Mouse (Mus musculus) kidney, postnatal 10 days (tissue): ENCODE measurements around the gene Timm17b.
"Not testable (repeated sequence)": the region's sequence is repeated elsewhere in the genome, so short reads cannot be mapped to it uniquely, and the experiment has no call there.

Source experiments
- DNase-seq: peaks from one replicate; pipeline ENCODE4 v3.0.0; 2021; ENCODE audit warnings: mixed read lengths

Timm17b gene

GRCm38 (mm10) chrX:7898880-7899874 is at the start of gene Timm17b, which contains the start of gene Pqbp1:
Gene Timm17b, plus strand, starts transcription at chrX:7899357.
Gene Pqbp1, minus strand, starts transcription at chrX:7899269.
- DNase-seq, result peak; percentile 92

GRCm38 (mm10) chrX:7854578-7854977 is 44.6 kb upstream of the Timm17b start:
- peak; percentile 60 for DNase-seq

DNA sequence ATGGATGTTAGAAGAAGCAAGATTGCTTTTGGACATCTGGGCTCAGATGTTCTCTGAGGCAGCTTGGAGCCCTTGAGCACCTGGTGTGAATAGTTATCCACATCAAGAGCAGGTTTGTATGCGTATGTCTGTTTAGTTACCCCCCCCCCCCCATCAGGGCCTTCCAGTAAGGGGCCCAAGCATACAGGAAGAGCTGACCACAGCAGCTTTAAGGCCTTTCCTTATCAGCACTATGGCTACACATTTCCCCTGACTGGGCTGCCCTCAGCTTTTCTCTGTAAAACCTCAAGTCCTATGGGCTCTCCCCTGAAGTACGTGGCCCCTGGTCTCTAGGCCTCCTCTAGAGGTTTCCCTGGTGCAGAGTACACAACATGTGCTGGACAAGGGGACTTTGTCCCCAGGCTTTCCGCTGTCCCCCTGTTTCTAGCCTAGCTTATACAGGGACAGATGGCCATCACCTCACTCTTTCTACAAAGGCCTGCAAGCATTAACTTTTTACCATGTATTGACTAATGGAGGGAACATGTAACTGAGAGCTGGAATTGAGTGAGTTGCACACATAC is 39.9 kb upstream of the Timm17b start:
- DNase-seq, result no peak

DNA sequence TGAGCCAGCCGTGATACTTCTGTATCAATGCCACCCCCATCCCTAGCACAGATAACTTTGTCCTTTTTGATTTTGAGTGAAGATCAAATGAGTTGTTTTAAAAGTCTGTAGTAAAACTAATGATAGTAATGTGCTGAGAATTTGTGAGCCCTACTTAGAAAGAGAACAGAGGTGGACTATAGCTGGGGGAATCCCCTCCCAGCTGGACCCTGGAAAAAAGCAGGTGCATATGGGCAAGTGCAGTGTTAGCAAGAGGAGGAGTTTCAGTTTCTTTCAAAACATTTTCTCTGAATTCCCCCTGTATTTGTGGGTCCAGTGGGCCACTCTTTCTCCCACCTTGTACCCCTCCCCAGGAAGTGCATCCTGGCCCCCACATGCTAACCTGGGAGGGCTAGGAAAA is 36.0 kb upstream of the Timm17b start:
- no peak for DNase-seq

DNA sequence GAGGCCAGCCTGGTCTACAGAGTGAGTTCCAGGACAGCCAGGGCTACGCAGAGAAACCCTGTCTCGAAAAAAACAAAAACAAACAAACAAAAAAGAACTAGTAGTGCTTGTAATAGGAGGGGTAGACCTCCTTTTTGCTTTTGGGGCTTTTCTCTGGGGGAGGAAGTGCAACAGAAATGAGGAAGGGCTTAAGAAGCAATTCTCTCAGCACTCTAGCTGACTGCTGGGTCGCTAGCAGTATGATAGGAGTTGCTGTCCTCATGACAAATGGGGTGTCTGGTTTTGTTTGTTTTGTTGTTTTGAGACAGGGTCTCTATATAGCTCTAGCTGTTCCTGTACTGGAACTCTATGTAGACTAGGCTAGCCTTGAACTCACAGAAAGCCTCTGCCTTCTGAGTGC is 34.6 kb upstream of the Timm17b start:
- no peak for DNase-seq

- no peak for DNase-seq
Observed at GRCm38 (mm10) chrX:7865343-7865742, 33.8 kb upstream of the Timm17b start.

GRCm38 (mm10) chrX:7865786-7866185 is 33.4 kb upstream of the Timm17b start:
- no peak for DNase-seq

DNA sequence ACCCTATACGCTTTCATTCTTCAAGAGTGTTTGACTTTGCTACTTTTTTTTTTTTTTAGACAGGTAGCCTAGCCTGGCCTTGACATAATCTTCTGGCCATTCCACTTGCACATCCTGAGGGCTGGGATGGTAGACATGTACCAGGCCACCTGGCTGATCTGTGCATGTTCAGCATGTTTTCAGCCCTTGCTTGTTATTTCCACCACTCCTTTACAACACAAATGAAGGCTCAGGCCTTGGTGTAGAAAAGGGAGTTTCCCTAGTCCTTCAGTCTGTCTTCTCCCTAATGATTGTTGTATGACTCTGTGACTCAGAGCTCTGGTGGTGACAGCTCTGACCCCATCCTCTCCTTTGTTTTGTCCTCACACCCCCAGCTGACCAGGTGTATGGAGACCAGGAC is 32.0 kb upstream of the Timm17b start:
- no peak for DNase-seq

- no peak for DNase-seq
Observed at GRCm38 (mm10) chrX:7868506-7868905, 30.7 kb upstream of the Timm17b start.

DNA sequence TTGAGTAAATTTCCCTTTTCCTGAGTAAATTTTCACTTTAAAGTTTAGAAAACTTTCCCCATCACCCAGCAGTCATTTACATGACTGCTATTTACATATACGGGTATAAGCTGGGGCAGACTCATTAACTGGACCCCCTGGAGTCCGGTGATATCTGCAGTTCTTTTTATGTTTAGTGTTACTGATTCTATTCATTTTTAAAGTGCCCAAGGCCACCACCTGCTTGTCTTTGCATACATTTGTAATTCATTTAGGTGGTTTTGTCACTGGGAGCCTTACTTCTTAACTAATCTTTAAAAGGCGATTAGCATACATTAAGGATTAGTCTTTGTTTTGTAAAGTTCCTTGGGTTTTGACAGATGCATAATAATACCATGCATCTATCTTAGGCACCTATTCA is 29.3 kb upstream of the Timm17b start:
- DNase-seq, result no peak

GRCm38 (mm10) chrX:7878007-7878419 is 21.1 kb upstream of the Timm17b start, which contains the start of gene Pim2:
Gene Pim2, plus strand, starts transcription at chrX:7878262.
- DNase-seq, result peak; percentile 85

DNA sequence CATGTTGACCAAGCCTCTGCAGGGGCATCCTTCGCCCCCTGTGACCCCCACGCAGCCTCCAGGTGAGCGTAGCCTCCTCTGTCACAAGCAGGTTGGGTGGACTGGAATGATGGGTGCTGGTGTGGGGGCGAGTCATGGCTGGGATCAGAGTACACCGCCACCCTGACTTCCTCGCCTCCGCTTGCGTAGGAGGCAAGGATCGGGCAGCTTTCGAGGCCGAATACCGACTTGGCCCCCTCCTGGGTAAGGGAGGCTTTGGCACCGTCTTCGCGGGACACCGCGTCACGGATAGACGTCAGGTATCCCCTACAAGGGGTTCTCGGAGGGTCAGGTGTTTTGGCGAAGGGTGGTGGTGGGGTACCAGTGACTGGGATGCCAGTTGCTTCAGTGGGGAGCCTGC is 20.7 kb upstream of the Timm17b start:
- no peak for DNase-seq

DNA sequence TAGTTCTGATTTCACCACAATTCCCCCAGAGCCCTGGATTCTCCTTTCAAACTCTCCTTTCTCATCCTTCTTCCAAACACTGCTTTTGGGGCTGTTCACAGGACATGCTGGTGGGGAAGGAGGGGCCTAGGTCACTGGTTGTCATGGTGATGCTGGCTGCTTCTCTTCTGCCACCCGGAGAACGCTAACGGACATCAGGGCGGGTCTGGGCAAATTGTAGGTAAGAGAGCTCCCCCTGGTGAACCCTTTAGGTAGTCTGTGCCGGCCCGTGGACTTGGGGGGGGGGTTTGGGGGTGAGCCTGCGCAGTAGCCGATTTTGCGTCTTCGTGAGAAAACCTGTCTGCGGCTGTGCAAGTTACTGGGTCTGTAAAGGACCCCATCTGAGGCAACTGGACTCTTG is 19.3 kb upstream of the Timm17b start:
- peak; percentile 69 for DNase-seq

GRCm38 (mm10) chrX:7883841-7884567 is 15.2 kb upstream of the Timm17b start, which contains the start of gene Slc35a2:
Gene Slc35a2, plus strand, starts transcription at chrX:7884028.
- DNase-seq, result peak; percentile 87

DNA sequence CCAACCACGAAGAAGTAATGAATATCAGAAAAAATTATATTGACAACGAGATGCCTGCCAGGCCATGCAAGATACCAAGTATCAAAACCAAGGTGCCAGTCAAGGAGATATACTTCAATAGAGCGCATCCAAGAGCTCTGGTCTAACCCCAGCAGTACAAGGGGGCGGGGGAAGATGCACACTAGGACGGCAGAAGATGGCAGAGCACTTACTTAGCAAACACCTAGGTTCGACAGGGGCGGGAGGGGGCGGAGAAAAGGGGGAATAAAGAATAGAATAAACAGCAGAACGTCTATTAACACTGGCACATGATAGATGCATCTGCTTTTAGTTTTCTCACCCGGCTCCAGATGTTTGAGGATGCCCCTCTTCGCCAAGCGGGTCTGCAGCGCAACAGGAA is 946 bp upstream of the Timm17b start:
- DNase-seq, result no peak

- no peak for DNase-seq
Observed at GRCm38 (mm10) chrX:7904441-7904840, 5.3 kb downstream of the Timm17b start.

DNA sequence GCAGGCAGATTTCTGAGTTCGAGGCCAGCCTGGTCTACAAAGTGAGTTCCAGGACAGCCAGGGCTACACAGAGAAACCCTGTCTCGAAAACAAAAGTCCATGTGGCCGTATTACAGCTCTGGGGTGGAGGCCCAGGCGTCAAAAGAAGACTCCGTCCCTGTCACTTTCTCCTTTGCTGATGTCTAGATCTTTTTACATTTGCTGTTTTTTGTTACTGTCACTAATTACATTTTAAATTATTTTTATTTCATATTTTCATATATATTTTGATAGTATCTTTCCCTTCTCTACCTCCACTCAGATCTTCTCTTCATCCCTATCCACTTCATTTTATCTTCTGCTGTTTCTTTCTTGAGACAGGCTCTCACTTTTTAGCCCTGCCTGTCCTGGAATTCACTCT is 8.6 kb downstream of the Timm17b start, which contains the start of gene Gm10491:
Gene Gm10491, minus strand, starts transcription at position 101 of the 400 bp plus-strand sequence.
- no peak for DNase-seq

GRCm38 (mm10) chrX:7909242-7909641 is 10.1 kb downstream of the Timm17b start, which contains the start of gene Gm10490:
Gene Gm10490, plus strand, starts transcription at chrX:7909542.
- not testable (repeated sequence) for DNase-seq

DNA sequence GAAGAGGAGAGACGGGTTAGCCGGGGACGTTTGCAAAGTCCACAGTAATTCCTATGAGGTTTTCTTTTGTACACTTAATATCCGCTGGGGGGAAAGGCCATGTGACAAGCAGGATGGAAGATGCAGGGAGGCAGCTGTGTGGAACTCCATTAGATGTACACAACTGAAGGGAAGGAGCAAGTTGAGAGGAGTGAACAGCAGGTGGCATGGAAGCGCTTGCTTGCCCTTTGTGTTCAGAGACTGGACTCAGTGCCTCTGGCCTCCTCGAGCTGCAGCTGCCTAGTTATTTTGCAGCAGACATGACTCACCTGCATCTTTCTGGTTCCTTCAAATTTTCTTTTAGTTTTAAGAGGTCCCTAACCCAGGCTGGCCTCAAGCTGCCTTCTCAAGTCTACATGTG is 11.3 kb downstream of the Timm17b start:
- DNase-seq, result no peak

DNA sequence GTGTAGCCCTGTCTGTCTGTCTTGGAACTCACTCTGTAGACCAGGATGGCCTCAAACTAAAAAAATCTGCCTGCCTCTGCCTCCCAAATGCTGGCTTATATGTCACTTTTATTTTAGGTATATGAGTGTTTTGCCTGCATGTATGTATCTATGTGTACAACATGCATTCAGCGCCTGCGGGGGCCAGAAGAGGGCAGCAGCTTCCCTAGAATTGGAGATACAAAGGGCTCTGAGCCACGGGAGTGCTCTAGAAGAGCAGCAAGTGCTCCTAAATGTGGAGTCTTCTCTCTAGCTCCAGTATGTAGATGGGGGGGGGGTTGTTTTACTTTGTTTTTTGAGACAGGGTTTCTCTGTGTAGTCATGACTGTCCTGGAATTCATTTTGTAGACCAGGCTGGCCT is 16.5 kb downstream of the Timm17b start:
- DNase-seq, result peak; percentile 48

DNA sequence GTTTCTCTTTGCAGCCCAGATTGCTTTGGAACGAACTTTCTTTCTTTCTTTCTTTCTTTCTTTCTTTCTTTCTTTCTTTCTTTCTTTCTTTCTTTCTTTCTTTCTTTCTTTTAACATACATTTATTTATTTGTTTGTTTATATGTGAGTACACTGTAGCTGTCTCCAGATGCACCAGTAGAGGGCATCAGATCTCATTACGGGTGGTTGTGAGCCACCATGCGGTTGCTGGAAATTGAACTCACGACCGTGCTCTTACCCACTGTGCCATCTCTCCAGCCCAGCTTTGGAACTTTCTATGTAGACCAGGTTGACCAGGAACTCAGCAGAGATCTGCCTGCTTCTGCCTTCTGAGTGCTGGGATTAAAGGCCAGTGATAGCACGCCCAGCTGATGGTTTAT is 18.8 kb downstream of the Timm17b start:
- DNase-seq, result not testable (repeated sequence)

DNA sequence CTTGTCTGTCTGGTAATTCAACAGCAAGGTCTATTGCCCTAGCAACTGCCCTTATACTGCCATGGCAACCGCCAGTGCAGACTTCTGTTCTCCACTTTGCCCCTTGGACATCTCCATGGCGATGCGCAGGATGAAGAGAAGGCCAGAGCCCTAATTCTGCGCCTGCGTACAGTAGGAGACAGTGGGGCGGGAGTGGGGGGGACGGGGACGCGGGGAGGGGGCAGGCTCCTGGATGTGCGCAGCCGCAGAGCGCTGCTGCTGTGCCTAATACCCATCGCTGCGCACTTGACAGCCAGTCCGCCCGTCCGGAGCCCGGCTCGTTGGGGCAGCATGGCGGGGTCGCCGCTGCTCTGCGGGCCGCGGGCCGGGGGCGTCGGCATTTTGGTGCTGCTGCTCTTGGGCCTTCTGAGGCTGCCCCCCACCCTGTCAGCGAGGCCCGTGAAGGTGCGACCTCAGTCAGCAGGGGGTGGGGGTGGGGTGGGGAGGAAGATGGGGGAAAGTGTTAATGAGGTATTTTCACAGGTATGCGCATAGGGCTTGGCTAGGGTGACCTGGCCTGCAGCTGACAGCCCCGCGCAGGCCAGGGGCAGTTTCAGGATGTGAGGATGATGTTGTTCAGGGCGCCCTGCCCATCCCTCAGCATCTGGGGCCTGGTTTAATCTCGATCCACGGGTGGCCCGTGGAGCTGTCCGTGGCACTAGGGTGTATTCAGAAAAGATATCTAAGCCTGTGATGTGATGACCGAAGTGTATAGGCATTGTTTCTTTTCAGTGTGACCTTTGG is 20.6 kb downstream of the Timm17b start, which contains the start of gene Pcsk1n:
Gene Pcsk1n, plus strand, starts transcription at position 222 of the 783 bp plus-strand sequence.
- DNase-seq, result peak; percentile 15
